Mouse (Mus musculus): ENCODE measurements around the gene Sobp. TPM values are rescaled to one million over a fixed set of nuclear protein-coding genes. Genes with fewer than 3 reads are reported as not detected.

The Sobp gene
- total RNA-seq, 2 experiments from 2014 or later = not detected

DNA sequence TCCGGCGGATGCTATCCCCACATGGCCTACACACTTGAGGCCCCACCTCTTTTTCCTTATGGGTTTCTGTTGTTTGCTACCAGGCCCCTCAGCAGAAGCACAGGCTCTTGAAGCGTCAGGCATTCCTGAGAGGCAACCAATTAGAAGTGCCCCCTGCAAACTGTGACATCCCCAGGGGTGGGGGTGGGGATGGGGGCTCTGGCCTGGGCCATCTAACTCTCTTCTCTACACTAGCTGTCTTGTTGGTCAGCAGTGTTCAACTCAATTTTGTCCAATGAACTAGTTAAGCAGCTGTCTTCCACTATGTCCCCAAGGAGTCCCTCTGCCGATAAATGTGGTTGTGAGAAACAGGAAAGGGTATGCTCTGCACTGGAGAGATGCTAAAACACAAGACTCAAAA is 169.3 kb downstream of the Sobp start:
- no peak for ATAC-seq (replicated peaks; ENCODE audit: low FRiP score, poor library complexity, severe bottlenecking)

GRCm38 (mm10) chr10:43004174-43004734 is 170.1 kb downstream of the Sobp start:
- no peak for ATAC-seq (replicated peaks; ENCODE audit: low FRiP score, poor library complexity, severe bottlenecking)

GRCm38 (mm10) chr10:43003466-43003757 is 170.9 kb downstream of the Sobp start:
- ATAC-seq (replicated peaks; ENCODE audit: low FRiP score, poor library complexity, severe bottlenecking) = no peak

- no peak for ATAC-seq (replicated peaks; ENCODE audit: low FRiP score, poor library complexity, severe bottlenecking)
Measured at GRCm38 (mm10) chr10:43002721-43003465, 171.4 kb downstream of the Sobp start.

DNA sequence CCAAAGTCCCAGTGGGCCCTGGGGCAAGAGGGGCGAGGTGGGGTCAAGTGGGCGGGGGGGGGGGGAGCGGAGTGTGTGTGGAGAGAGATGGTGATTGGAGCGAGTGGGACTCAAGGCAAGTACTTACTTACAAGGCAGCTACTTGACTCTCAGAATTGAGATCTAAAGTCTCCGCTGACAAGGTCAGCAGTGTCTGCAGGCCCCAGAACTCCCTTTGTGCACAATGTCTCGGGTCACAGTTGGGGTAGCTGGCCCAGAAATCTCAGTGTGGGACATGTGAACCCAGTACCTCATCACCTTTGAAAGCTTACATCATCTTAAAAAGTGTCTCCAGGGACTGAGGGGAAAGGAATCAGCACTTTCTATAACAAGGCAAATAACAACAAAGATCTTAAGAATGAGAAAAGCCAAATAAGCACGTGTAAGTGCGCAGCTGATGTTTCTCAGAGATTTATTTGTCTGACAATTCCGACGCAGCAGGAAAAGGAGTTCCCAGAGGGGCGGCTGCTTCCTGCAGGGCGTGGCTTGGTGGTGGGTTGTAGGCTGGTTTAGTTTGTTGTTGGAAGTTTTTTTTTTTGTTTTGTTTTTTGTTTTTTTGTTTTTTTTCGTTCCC is 172.2 kb downstream of the Sobp start:
- ATAC-seq (replicated peaks; ENCODE audit: low FRiP score, poor library complexity, severe bottlenecking) = no peak

GRCm38 (mm10) chr10:43001433-43001832 is 172.9 kb downstream of the Sobp start:
- no peak for ATAC-seq (replicated peaks; ENCODE audit: low FRiP score, poor library complexity, severe bottlenecking)

DNA sequence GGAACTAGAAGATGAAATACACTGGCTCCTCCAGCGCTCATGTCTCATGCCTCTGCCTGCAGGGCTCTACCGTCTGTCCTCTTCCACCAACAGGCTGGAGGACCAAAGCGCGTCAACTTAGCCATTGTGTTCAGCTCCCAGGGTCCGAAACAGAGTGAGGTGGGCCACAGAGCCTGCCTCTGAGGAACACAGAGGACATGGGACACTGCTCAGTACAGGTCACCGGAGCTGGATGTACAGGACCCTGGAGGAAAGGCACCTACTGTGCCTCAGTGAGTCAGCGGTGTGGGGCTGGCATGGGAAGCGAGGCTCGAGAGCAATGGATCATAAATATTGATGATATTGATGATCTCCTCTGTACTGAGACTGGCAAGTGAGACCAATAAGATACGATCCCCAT is 175.0 kb downstream of the Sobp start:
- no peak for ATAC-seq (replicated peaks; ENCODE audit: low FRiP score, poor library complexity, severe bottlenecking)

DNA sequence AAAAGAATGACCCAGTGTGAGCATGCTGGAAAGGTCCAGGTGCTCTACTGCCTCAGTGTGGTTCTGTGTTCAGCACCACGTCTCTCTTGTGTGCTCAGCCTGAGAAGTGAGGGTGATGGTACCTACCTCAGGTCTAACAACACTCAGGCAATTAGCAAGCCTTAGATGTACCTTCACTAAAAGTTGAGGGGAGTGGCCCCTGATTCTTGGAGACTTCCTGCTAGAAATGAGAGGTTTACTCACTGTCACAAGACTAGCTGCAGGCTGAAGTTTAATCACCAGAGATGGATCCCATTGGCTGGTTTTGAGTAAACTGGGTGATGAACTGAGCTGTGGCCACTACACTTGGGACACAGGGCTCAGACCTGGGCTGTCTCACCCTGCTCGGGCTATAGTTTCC is 177.1 kb downstream of the Sobp start:
- ATAC-seq (replicated peaks; ENCODE audit: low FRiP score, poor library complexity, severe bottlenecking) = no peak

DNA sequence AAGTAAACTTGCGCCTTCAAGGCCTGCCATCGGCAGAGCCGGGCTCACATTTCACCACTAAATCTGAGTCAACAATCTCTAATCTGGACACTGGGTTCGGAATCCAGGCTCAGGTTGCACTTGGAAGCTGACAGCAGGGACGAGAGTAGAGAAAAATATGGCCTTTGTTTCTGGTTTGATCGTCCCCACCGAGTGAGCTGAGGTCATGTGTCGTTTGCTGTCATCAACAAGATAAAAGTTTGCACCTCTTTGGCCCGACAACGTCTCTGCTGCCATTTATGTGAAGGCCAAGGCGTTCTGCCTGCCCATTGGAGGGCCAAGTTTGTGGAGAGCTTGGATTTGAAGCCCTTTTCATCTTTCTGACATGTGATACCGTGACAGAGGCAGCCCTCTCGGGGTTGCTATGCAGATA is 178.8 kb downstream of the Sobp start:
- no peak for ATAC-seq (replicated peaks; ENCODE audit: low FRiP score, poor library complexity, severe bottlenecking)

- no peak for ATAC-seq (replicated peaks; ENCODE audit: low FRiP score, poor library complexity, severe bottlenecking)
Measured at GRCm38 (mm10) chr10:42994331-42994782, 180.0 kb downstream of the Sobp start.

DNA sequence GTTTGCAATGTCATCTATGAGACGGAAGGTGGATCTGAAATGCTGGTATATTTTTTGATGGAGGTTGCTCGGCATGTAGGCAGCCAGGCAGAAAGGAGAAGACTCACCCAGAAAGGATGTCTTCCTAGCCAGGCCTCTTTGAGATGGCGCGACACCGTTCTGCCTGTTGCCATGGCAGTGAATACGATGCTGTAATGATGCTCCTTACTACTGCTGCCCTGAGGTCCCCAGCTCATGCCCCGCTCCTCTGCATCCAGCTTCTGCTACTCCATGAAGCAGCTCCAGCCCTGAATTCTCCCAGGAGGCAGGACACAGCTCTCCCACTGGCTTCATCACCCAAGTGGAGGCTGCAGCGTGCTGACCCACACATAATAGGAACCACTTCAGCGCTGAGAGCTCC is 183.3 kb downstream of the Sobp start:
- no peak for ATAC-seq (replicated peaks; ENCODE audit: low FRiP score, poor library complexity, severe bottlenecking)

- no peak for ATAC-seq (replicated peaks; ENCODE audit: low FRiP score, poor library complexity, severe bottlenecking)
Measured at GRCm38 (mm10) chr10:42989910-42990309, 184.4 kb downstream of the Sobp start.

- ATAC-seq (replicated peaks; ENCODE audit: low FRiP score, poor library complexity, severe bottlenecking) = no peak
Measured at GRCm38 (mm10) chr10:42988627-42989026, 185.7 kb downstream of the Sobp start.

GRCm38 (mm10) chr10:42987594-42988052 is 186.7 kb downstream of the Sobp start:
- no peak for ATAC-seq (replicated peaks; ENCODE audit: low FRiP score, poor library complexity, severe bottlenecking)

DNA sequence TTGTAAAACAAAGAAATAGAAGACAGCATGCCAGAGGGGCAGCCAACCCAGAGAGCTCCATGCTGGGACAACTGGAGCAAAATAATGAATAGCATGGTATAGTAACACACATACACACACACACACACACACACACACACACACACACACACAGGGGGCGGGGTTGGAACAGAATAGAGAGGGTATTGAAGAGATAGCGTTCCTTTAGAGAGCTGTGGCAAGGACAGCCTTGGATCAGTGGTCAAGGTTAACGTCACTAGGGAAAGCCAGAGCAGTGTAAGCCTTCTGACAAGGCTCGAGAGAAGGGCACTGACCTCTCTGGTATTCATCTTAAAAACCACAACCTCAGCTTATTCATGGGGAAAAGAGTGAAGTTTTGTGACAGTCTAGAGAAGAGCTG is 189.4 kb downstream of the Sobp start:
- no peak for ATAC-seq (replicated peaks; ENCODE audit: low FRiP score, poor library complexity, severe bottlenecking)

- no peak for ATAC-seq (replicated peaks; ENCODE audit: low FRiP score, poor library complexity, severe bottlenecking)
Measured at GRCm38 (mm10) chr10:42980999-42981757, 193.2 kb downstream of the Sobp start.

DNA sequence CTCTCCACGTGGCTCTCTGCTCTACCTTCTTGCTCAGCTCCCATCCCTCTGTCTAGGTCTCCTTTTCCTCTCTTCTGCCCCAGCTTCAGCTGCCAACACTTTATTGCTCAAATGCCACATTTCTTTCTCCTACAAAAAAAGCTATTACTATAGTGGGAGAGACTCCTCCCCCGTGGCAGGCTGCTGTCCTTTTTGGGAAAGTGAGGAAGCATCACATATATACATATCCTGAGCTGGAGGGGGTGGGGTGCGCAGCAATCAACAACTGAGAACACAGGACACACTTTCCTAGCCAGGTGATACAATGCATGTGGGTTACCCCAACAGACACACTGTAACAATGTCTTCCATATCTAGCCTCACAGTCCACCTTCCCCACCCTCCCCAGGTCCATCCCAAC is 196.0 kb downstream of the Sobp start:
- no peak for ATAC-seq (replicated peaks; ENCODE audit: low FRiP score, poor library complexity, severe bottlenecking)

- no peak for ATAC-seq (replicated peaks; ENCODE audit: low FRiP score, poor library complexity, severe bottlenecking)
Measured at GRCm38 (mm10) chr10:42976577-42976976, 197.8 kb downstream of the Sobp start.

DNA sequence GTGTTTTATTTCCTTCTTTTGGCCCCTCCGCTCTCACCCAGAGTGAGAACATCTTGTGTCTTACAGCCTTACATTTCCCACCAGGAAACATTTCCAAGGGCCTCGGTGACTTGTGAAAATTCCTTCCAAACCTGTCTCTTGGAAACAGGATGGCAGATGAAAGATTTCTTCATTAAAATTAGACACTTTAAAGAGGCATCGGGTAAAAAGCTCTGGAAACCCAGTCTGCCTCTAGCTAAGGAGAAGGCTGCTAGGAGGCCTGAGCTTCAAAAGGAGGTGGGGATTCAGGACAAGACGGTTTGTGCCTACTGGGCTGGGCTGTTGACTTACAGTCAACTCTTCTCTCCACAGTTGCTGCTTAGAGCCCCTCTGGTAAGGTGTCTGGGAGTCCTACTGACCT is 200.8 kb downstream of the Sobp start:
- no peak for ATAC-seq (replicated peaks; ENCODE audit: low FRiP score, poor library complexity, severe bottlenecking)

GRCm38 (mm10) chr10:42972504-42973172 is 201.7 kb downstream of the Sobp start:
- ATAC-seq (replicated peaks; ENCODE audit: low FRiP score, poor library complexity, severe bottlenecking) = no peak
